Mouse (Mus musculus) splenic B cell, adult 2 months (primary cell): Measurements from ENCODE around the gene Nfkbid.

ENCODE experiments used
- DNase-seq: peaks from one replicate; pipeline ENCODE4 v3.0.0-alpha.2; 2011; ENCODE audit warnings: low read depth, low spot score
- H3K27me3 ChIP-seq: 2 replicates; pipeline ENCODE4 v1.6.1; 2012; ENCODE audit warnings: mild to moderate bottlenecking, low read length, moderate library complexity, mixed read lengths; ENCODE audit not compliant: control insufficient read depth, poor library complexity, insufficient read depth, severe bottlenecking
- H3K36me3 ChIP-seq: 2 replicates; pipeline ENCODE4 v1.6.1; 2012; ENCODE audit warnings: mild to moderate bottlenecking, low read length, moderate library complexity, mixed read lengths; ENCODE audit not compliant: control insufficient read depth, poor library complexity, insufficient read depth, severe bottlenecking

Gene Nfkbid

DNA sequence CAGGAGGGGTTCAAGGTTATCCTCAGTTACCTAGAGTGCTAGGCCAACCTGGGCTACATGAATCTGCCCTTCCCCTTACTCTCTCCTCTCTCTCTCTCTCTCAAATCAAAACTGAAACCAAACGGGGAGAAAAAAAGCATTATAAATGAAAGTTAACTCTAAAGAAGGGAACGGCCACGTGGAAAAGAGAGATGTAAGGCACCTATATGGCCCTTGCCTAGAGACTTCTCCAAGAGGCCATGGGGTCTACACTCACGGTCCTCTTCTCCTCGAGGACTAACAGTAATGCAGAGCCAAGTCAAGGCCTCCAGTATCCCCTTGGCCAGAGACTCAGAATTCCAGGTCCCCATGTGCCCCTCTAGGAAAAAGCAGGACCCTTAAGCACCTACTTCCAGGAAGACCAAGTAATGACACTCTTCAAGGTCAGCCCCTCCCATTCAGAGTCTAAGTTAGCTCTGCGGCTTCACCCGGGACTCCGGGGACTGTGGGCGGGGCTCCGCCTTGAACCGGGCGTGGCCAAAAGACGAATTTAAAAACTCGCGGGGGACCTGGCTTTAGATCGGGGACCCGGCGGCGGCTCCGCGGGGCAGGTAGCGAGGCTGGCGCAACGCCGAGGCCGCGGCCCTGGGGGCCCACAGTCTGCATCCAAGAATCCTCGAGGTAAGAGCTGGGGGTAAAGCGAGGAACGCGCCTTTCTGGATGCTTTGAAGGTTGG lies at the start of gene Nfkbid:
Nfkbid (plus strand) TSS at position 558 of the 715 bp plus-strand sequence.
- DNase-seq, result peak; percentile 96

GRCm38 (mm10) chr7:30373501-30373962 lies 48.0 kb upstream of the Nfkbid start:
- peak; percentile 96 for DNase-seq
- no peaks in the 10 kb centered on the region; the same call in 1 of the 2 replicates for H3K27me3 ChIP-seq
- no peaks in the 10 kb centered on the region for H3K36me3 ChIP-seq

More for the DNA sequence above, at the start of gene Nfkbid:
- Histone ChIP-seq H3K36me3 (peaks cover 24% of the 10 kb centered on the region), H3K27me3 (no peaks in the 10 kb centered on the region)

- Histone ChIP-seq H3K27me3 (no peaks in the 10 kb centered on the region; the same call in 1 of the 2 replicates), H3K36me3 (no peaks in the 10 kb centered on the region)
- DNase-seq, result no peak
Measured at GRCm38 (mm10) chr7:30380061-30380460, 41.5 kb upstream of the Nfkbid start.

GRCm38 (mm10) chr7:30384106-30384505 lies 37.4 kb upstream of the Nfkbid start:
- H3K36me3 ChIP-seq, result no peaks in the 10 kb centered on the region
- H3K27me3 ChIP-seq, result no peaks in the 10 kb centered on the region
- no peak for DNase-seq

DNA sequence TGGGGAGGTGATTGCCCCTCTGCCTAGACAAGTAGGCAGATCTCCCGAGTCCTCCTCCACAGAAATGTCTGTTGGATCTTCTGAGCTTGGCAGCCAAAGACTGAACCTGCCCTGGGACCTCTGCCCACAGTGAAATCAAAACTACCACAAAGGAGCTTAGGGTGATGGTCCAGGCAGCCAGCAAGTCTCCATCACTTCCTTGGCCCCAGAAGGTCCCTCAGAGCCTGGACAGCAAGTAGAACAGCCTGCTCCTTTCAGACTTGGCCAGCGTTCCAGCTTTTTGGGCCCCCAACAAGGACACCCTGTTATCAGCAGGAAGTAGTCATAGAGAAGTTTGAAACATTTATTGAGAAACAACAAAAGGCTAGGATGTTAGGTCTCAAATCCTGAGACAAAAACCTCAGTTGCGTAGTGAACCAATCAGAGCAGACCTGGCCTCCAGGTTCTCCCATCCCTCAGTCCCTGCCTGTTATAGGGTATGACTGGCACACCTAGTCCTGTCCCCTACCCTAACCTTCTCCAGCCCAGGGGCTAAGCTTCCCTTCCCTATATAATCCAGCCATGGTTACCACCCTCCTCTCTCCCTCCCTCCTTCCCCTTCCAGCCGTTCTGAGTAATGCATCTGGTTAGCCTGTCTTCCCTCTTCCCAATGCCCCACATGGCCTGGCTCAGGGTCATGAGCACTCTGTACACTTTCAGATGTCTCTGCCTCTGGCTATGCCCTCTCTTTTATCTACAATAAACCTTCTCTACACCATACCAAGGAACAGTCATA lies 28.6 kb upstream of the Nfkbid start:
- DNase-seq, result no peak
- H3K36me3 ChIP-seq, result no peaks in the 10 kb centered on the region
- no peaks in the 10 kb centered on the region for H3K27me3 ChIP-seq

GRCm38 (mm10) chr7:30393631-30394030 lies 27.9 kb upstream of the Nfkbid start:
- Histone ChIP-seq H3K36me3 (no peaks in the 10 kb centered on the region), H3K27me3 (no peaks in the 10 kb centered on the region)
- peak; percentile 14 for DNase-seq

GRCm38 (mm10) chr7:30394379-30394778 lies 27.2 kb upstream of the Nfkbid start:
- no peaks in the 10 kb centered on the region for H3K36me3 ChIP-seq
- no peaks in the 10 kb centered on the region for H3K27me3 ChIP-seq
- DNase-seq, result peak; percentile 91

GRCm38 (mm10) chr7:30394871-30395270 lies 26.7 kb upstream of the Nfkbid start:
- no peaks in the 10 kb centered on the region for H3K36me3 ChIP-seq
- peak; percentile 76 for DNase-seq
- no peaks in the 10 kb centered on the region for H3K27me3 ChIP-seq

- no peaks in the 10 kb centered on the region for H3K36me3 ChIP-seq
- no peak for DNase-seq
- H3K27me3 ChIP-seq, result no peaks in the 10 kb centered on the region; the same call in 1 of the 2 replicates
Measured at GRCm38 (mm10) chr7:30399671-30400070, 21.9 kb upstream of the Nfkbid start.

DNA sequence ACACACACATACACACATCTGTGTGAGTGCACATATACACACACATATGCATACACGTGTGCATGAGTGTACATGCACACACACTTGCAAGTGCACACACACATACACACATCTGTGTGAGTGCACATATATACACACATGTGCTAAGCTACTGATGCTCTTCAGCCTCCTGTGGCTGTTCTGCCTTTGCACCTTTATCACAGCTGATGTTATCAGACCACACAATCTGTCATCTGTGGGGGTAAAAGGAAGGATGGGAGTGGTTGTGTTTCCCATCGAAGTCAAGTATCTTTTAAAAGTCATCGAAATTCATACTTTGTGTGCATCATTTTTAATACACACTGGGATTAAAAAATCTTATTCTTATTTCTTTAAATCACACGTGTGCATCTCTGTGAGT lies 19.2 kb upstream of the Nfkbid start:
- no peak for DNase-seq
- Histone ChIP-seq H3K36me3 (no peaks in the 10 kb centered on the region), H3K27me3 (peaks cover 2% of the 10 kb centered on the region; the same call in 1 of the 2 replicates)

- H3K27me3 ChIP-seq, result peaks cover 2% of the 10 kb centered on the region; the same call in 1 of the 2 replicates
- H3K36me3 ChIP-seq, result no peaks in the 10 kb centered on the region
- no peak for DNase-seq
Measured at GRCm38 (mm10) chr7:30408639-30409038, 12.9 kb upstream of the Nfkbid start.

GRCm38 (mm10) chr7:30409789-30410188 lies 11.7 kb upstream of the Nfkbid start:
- 0 out of 2 replicates have a peak, but pooled peaks cover 2% of the 10 kb centered on the region for H3K27me3 ChIP-seq
- H3K36me3 ChIP-seq, result no peaks in the 10 kb centered on the region
- no peak for DNase-seq

DNA sequence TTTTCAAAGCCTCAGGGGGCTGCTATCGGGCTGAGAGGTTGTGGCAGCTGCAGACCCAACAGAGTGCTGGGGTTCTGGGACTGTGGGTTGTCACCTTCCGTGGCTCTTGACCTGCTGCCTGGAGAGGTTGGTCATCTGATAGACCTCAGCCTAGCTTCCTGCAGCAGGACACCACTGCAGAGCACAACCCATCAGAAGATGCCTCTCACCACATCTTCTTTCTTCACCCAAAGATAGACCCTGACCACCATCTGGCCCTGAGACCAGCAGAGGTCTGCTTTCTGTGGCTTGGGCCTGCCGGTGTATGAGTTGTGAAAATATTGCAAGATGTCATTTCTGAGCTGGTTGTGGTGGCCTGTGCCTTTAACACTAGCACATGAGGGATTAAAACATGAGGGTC lies 10.5 kb upstream of the Nfkbid start:
- no peak for DNase-seq
- no peaks in the 10 kb centered on the region for H3K36me3 ChIP-seq
- H3K27me3 ChIP-seq, result 0 out of 2 replicates have a peak, but pooled peaks cover 2% of the 10 kb centered on the region

DNA sequence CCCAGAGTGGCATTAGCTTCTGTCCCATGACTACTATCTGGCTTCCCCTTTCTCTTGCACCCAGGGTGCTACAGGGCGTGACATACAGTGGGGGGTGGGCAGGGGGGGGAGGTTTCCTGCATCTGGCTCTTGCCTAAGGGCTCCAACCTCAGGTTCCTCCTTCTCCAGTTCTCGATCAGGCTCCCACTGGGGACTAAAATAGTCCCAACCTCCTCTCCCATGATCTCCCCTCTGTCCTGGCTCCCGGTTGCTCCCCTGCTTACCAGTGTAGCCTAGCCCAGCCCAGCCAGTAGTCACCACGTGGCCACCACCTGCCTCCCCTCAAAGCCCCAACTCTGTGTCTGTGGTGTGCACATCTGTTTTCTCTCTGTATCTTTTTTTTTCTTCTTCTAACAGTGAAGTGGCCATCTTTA lies 8.8 kb upstream of the Nfkbid start:
- peak; percentile 88 for DNase-seq
- Histone ChIP-seq H3K36me3 (no peaks in the 10 kb centered on the region), H3K27me3 (no peaks in the 10 kb centered on the region)

DNA sequence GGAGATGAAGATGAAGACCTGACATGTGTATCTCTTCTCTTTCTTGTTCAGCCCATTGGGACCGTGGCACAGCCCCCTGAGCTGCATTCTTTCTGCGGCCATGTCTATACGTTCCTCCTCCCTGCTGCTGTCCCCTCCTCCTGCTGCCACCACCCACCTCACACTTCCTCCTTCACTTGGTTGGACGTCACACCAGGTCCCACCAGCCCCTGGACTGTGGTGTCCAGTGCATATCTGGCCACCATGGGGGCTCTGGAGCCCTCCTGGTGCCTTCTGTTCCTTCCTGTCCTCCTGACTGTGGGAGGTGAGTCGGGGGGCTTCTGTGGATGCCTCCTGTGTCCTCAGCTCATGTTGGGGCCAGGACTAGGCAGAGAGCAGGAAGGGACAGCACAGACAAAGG lies 7.9 kb upstream of the Nfkbid start, which contains the start of gene Tyrobp:
Tyrobp (plus strand) TSS at position 165 of the 400 bp plus-strand sequence.
- Histone ChIP-seq H3K36me3 (no peaks in the 10 kb centered on the region), H3K27me3 (no peaks in the 10 kb centered on the region)
- peak; percentile 62 for DNase-seq
